Mouse (Mus musculus) lung, postnatal 0 days (tissue): ENCODE measurements at regions not wholly inside any gene's neighbourhood (a gene's known extent, or its start where the extent isn't known, plus 50 kb on each side); places are given as distances from the start of the nearest gene placed in this dataset.

Experiments
- ATAC-seq: fragments of 200-750 bp; cut with Nextera tagmentation; 2 replicates; pipeline ENCODE4 v1.8.0; 2017; ENCODE audit warnings: moderate library complexity
- DNase-seq: peaks from one replicate; pipeline ENCODE4 v3.0.0-alpha.2; 2016; ENCODE audit warnings: low spot score
- H3K27ac ChIP-seq: fragments of 300-500 bp; sonication (generic); 2 replicates; pipeline ENCODE4 v1.5.1; 2014; ENCODE audit warnings: antibody characterized with exemption, mild to moderate bottlenecking, low read length, mixed read lengths
- H3K27me3 ChIP-seq: fragments of 300-500 bp; sonication (generic); replicated peaks from 2 replicates; pipeline ENCODE4 v1.6.1; 2014; ENCODE audit warnings: low read length, mixed read lengths; ENCODE audit not compliant: insufficient read depth
- H3K36me3 ChIP-seq: fragments of 300-500 bp; sonication (generic); 2 replicates; pipeline ENCODE4 v1.6.1; 2014; ENCODE audit warnings: low read length, mixed read lengths; ENCODE audit not compliant: insufficient read depth
- H3K4me1 ChIP-seq: fragments of 300-500 bp; sonication (generic); 2 replicates; pipeline ENCODE4 v1.6.1; 2014; ENCODE audit warnings: antibody characterized with exemption, low read depth, low read length, mixed read lengths; ENCODE audit not compliant: insufficient read depth
- H3K4me2 ChIP-seq: fragments of 300-500 bp; sonication (generic); replicated peaks from 2 replicates; pipeline ENCODE4 v1.6.1; 2014; ENCODE audit warnings: low read depth, mild to moderate bottlenecking, low read length, moderate library complexity, mixed read lengths
- H3K4me3 ChIP-seq: fragments of 300-500 bp; sonication (generic); 2 replicates; pipeline ENCODE4 v1.5.1; 2014; ENCODE audit warnings: low read depth, low read length
- H3K9ac ChIP-seq: fragments of 300-500 bp; sonication (generic); replicated peaks from 2 replicates; pipeline ENCODE4 v1.6.1; 2014; ENCODE audit warnings: low read depth, mild to moderate bottlenecking
- H3K9me3 ChIP-seq: fragments of 300-500 bp; sonication (generic); 2 replicates; pipeline ENCODE4 v1.6.1; 2016; ENCODE audit warnings: low read length, mixed read lengths
- CTCF ChIP-seq: IDR thresholded peaks from 2 replicates; pipeline ENCODE4 v1.5.1; 2016; ENCODE audit warnings: antibody characterized with exemption, mild to moderate bottlenecking
- EP300 ChIP-seq: IDR thresholded peaks from 2 replicates; pipeline ENCODE4 v1.6.1; 2016; ENCODE audit warnings: antibody characterized with exemption, mild to moderate bottlenecking, control low read depth
- WGBS: fragments of 180-500 bp; shearing (Covaris S2); extraction: QIAGEN DNeasy Blood & Tissue Kit; methylation state at CpG from one replicate; pipeline ENCODE4 v1.1.7; 2014; 5-methylcytosine and 5-hydroxymethylcytosine counted together

DNA sequence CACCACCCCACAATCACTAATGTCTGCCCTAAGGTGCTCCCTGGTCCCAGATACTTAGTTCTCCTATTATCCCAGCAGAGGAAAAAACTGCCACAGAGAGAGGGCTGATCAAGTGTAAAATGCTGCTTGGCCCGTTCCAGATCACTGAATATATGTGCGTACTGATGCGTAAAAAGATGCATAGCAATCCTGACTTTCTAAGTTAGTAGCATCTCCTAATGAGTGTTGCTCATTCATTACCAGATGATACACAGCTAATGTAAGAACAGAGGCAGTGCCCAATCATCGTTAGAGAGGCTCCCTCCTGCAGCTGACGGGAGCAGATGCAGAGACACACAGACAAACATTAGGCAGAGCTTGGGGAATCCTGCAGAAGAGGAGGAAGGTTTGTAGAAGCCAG is 177.6 kb upstream of the Tcf21 start:
- no peaks in the 10 kb centered on the region for H3K36me3 ChIP-seq
- no peak overlapping the region for H3K4me2 ChIP-seq
- no peak for ATAC-seq
- no peak overlapping the region for H3K27ac ChIP-seq
- WGBS = 93% methylated on average over 5 of the region's 5 CpGs
- no peak overlapping the region for H3K9ac ChIP-seq
- H3K9me3 ChIP-seq = no peaks in the 10 kb centered on the region
- no peaks in the 10 kb centered on the region for H3K4me1 ChIP-seq
- no peaks in the 10 kb centered on the region for H3K27me3 ChIP-seq
- no peak overlapping the region for H3K4me3 ChIP-seq
- TF ChIP-seq EP300 (no peak), CTCF (no peak)
- DNase-seq = no peak

DNA sequence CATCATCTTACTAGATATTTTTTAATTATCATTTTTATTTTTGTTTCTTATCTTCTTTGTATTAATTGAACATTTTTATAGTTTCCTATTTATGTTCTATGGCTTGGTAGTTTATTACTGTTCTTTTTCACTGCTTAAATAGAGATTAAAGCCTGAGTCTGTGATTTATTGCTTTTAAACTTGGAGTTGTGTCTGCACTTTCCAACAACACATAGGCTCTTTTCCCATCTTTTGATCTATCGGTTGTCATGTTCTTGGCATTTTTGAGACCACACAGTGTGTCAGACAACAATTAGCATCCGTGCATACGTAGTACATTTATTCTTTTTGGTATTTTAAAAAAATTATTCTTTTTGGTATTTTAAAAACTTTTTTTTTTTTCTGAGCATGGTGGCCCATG is 173.2 kb upstream of the Tcf21 start:
- TF ChIP-seq CTCF (no peak), EP300 (no peak)
- Histone ChIP-seq H3K4me2 (no peak overlapping the region), H3K27ac (no peak overlapping the region), H3K9me3 (no peaks in the 10 kb centered on the region), H3K9ac (no peak overlapping the region), H3K4me3 (no peak overlapping the region), H3K36me3 (no peaks in the 10 kb centered on the region), H3K4me1 (no peaks in the 10 kb centered on the region), H3K27me3 (no peaks in the 10 kb centered on the region)
- no peak for DNase-seq
- WGBS = 56% methylated on average over 3 of the region's 3 CpGs
- ATAC-seq = no peak

DNA sequence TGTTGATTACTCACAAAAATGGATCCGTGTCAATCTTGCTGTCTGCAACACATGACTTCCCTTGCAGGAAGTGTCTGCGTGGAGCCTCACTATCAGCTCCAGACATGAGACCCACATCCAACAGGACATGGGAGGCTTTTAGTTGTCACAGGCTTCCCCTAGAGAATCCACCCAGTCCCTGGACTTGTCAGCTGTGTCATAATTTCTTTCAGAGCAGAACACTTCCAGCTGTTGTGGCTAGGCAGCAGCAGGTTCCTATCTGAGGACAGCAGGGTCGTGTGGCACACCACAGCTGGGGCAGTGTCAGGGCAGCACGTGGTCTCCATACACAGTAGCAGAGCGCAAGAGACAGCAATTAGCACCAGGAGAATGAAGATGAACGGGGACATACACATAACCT is 161.8 kb upstream of the Tcf21 start:
- H3K27me3 ChIP-seq = no peaks in the 10 kb centered on the region
- H3K4me1 ChIP-seq = no peaks in the 10 kb centered on the region
- no peaks in the 10 kb centered on the region for H3K36me3 ChIP-seq
- no peaks in the 10 kb centered on the region for H3K9me3 ChIP-seq
- DNase-seq (peak; percentile 76), ATAC-seq (peak; percentile 94)
- no peak overlapping the region for H3K9ac ChIP-seq
- whole genome bisulfite sequencing = 42% methylated on average over 6 of the region's 6 CpGs
- TF ChIP-seq CTCF = no peak
- TF ChIP-seq EP300 = 0 out of 2 replicates have a peak, but pooled peaks have one; percentile 23
- H3K27ac ChIP-seq = no peak overlapping the region
- no peak overlapping the region for H3K4me3 ChIP-seq
- no peak overlapping the region for H3K4me2 ChIP-seq

DNA sequence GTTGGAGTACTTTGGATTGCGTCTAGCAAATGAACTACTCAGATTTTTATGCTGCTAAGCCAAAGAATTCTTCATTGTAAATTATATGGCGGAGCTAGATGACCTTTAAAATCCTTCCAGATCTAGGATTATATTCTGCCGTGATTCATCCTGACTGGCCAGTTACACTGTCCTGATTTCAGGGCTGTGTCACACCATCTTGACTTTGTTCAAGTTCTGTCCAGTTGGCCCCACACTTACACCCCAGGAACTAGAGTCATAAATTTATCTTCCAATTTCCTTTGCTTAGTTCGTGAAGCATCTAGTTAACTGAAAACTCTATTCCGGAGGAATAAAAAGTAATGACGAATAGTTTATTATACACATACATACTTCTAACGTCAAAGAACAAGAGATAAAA is 158.5 kb upstream of the Tcf21 start:
- no peaks in the 10 kb centered on the region for H3K36me3 ChIP-seq
- DNase-seq = no peak
- H3K27me3 ChIP-seq = no peaks in the 10 kb centered on the region
- 74% methylated on average over 7 of the region's 7 CpGs for WGBS
- H3K9ac ChIP-seq = no peak overlapping the region
- H3K4me2 ChIP-seq = no peak overlapping the region
- H3K4me3 ChIP-seq = no peak overlapping the region
- no peaks in the 10 kb centered on the region for H3K9me3 ChIP-seq
- H3K27ac ChIP-seq = no peak overlapping the region
- ATAC-seq = no peak
- no peaks in the 10 kb centered on the region for H3K4me1 ChIP-seq
- TF ChIP-seq EP300 (no peak), CTCF (no peak)

DNA sequence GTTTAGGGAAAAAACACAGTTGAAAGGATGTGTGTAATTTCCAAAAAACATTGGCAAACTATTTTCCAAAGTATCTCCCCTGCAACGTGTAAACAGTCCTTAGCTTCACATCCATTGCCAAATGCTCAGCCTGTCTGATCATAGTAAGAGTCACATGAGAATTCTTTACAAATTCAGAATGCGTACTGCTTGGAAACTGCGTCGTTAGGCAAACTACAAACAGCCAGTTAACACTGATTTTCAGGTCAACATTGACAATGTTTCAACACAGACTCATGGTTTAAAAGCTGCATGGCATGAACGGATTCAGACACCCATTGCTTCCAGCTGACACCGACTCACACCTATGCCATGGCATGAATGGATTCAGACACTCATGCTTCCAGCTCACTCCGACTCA is 137.0 kb upstream of the Tcf21 start:
- Histone ChIP-seq H3K9ac (no peak overlapping the region), H3K9me3 (no peaks in the 10 kb centered on the region), H3K4me1 (no peaks in the 10 kb centered on the region), H3K27ac (no peak overlapping the region), H3K4me3 (no peak overlapping the region), H3K27me3 (no peaks in the 10 kb centered on the region), H3K36me3 (no peaks in the 10 kb centered on the region), H3K4me2 (no peak overlapping the region)
- DNase-seq (peak; percentile 52), ATAC-seq (no peak)
- 60% methylated on average over 7 of the region's 7 CpGs for WGBS
- TF ChIP-seq CTCF (no peak), EP300 (no peak)

DNA sequence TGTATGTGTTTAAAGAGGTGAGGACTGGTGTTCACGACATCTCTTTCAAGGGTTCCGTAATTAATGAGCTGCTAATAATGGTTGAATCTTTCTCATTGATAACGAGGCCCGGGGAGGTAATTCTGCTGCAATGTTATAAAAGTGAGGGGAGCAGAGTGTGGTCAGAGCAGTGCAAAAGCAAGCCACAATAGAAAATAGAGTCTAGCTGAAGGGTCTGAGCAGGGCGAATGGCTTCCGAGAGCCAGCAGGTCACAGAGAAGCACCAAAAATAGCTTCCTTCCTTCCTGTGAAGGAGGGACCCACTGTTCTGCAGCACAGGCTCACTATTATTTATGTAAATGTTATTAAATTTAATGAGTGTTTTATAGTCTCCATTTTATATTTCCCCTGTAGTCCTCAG is 133.3 kb upstream of the Tcf21 start:
- Histone ChIP-seq H3K4me2 (no peak overlapping the region), H3K4me1 (no peaks in the 10 kb centered on the region), H3K4me3 (no peak overlapping the region), H3K27ac (no peak overlapping the region), H3K27me3 (no peaks in the 10 kb centered on the region), H3K9ac (no peak overlapping the region), H3K36me3 (no peaks in the 10 kb centered on the region), H3K9me3 (no peaks in the 10 kb centered on the region)
- TF ChIP-seq EP300 (no peak), CTCF (no peak)
- WGBS = 31% methylated on average over 6 of the region's 6 CpGs
- ATAC-seq (no peak), DNase-seq (no peak)

DNA sequence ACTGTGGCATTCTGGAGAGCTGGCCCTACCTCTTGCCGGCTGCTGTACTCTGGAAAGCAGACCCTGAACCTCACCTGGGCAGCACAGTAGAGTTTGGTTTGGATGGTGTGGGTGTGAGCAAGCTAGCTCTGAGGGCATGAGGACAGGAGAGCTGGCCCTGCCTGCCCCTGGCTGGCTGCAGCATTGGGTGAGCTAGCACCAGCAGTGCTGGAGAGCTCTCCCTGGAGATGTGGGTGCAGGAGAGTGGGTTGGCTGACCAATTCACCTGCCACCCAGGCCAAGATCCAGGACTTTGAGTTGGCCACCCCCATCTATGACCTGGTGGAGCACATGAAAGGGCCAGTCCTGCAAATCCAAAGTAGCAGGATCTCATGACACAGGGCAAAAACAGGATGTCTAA is 124.3 kb upstream of the Tcf21 start:
- ATAC-seq = no peak
- H3K9ac ChIP-seq = no peak overlapping the region

More for the DNA sequence above, 124.3 kb upstream of the Tcf21 start:
- no peak overlapping the region for H3K27ac ChIP-seq
- WGBS = 75% methylated on average over 1 of the region's 1 CpGs
- no peaks in the 10 kb centered on the region for H3K27me3 ChIP-seq
- H3K4me1 ChIP-seq = no peaks in the 10 kb centered on the region
- no peaks in the 10 kb centered on the region for H3K9me3 ChIP-seq
- no peak for TF ChIP-seq CTCF
- no peak for TF ChIP-seq EP300
- no peak overlapping the region for H3K4me2 ChIP-seq
- no peak overlapping the region for H3K4me3 ChIP-seq
- H3K36me3 ChIP-seq = no peaks in the 10 kb centered on the region
- no peak for DNase-seq
